Mouse (Mus musculus) lung, postnatal 0 days (tissue): Measurements from ENCODE around the gene Lat2. TPM values are rescaled to one million over a fixed set of nuclear protein-coding genes. Genes with fewer than 3 reads are reported as not detected.

Experiments
- ATAC-seq: fragments of 200-750 bp; cut with Nextera tagmentation; 2 replicates; pipeline ENCODE4 v1.8.0; 2017; ENCODE audit warnings: moderate library complexity
- DNase-seq: peaks from one replicate; pipeline ENCODE4 v3.0.0-alpha.2; 2016; ENCODE audit warnings: low spot score
- H3K27ac ChIP-seq: fragments of 300-500 bp; sonication (generic); 2 replicates; pipeline ENCODE4 v1.5.1; 2014; ENCODE audit warnings: antibody characterized with exemption, mild to moderate bottlenecking, low read length, mixed read lengths
- H3K27me3 ChIP-seq: fragments of 300-500 bp; sonication (generic); replicated peaks from 2 replicates; pipeline ENCODE4 v1.6.1; 2014; ENCODE audit warnings: low read length, mixed read lengths; ENCODE audit not compliant: insufficient read depth
- H3K36me3 ChIP-seq: fragments of 300-500 bp; sonication (generic); 2 replicates; pipeline ENCODE4 v1.6.1; 2014; ENCODE audit warnings: low read length, mixed read lengths; ENCODE audit not compliant: insufficient read depth
- H3K4me1 ChIP-seq: fragments of 300-500 bp; sonication (generic); 2 replicates; pipeline ENCODE4 v1.6.1; 2014; ENCODE audit warnings: antibody characterized with exemption, low read depth, low read length, mixed read lengths; ENCODE audit not compliant: insufficient read depth
- H3K4me2 ChIP-seq: fragments of 300-500 bp; sonication (generic); replicated peaks from 2 replicates; pipeline ENCODE4 v1.6.1; 2014; ENCODE audit warnings: low read depth, mild to moderate bottlenecking, low read length, moderate library complexity, mixed read lengths
- H3K4me3 ChIP-seq: fragments of 300-500 bp; sonication (generic); 2 replicates; pipeline ENCODE4 v1.5.1; 2014; ENCODE audit warnings: low read depth, low read length
- H3K9ac ChIP-seq: fragments of 300-500 bp; sonication (generic); replicated peaks from 2 replicates; pipeline ENCODE4 v1.6.1; 2014; ENCODE audit warnings: low read depth, mild to moderate bottlenecking
- H3K9me3 ChIP-seq: fragments of 300-500 bp; sonication (generic); 2 replicates; pipeline ENCODE4 v1.6.1; 2016; ENCODE audit warnings: low read length, mixed read lengths
- CTCF ChIP-seq: IDR thresholded peaks from 2 replicates; pipeline ENCODE4 v1.5.1; 2016; ENCODE audit warnings: antibody characterized with exemption, mild to moderate bottlenecking
- EP300 ChIP-seq: IDR thresholded peaks from 2 replicates; pipeline ENCODE4 v1.6.1; 2016; ENCODE audit warnings: antibody characterized with exemption, mild to moderate bottlenecking, control low read depth
- WGBS: fragments of 180-500 bp; shearing (Covaris S2); extraction: QIAGEN DNeasy Blood & Tissue Kit; methylation state at CpG from one replicate; pipeline ENCODE4 v1.1.7; 2014; 5-methylcytosine and 5-hydroxymethylcytosine counted together
- polyA plus RNA-seq: library from polyadenylated mRNA; unstranded; fragments of >200 nt; fragmentation: Nextera tagmentation; extraction: Ambion mirVana; gene quantifications from 2 replicates; pipeline ENCODE4 v1.2.1, GENCODE M21; 2015

The Lat2 gene
- polyA plus RNA-seq, 1 experiment from 2014 or later = 3.0 TPM

DNA sequence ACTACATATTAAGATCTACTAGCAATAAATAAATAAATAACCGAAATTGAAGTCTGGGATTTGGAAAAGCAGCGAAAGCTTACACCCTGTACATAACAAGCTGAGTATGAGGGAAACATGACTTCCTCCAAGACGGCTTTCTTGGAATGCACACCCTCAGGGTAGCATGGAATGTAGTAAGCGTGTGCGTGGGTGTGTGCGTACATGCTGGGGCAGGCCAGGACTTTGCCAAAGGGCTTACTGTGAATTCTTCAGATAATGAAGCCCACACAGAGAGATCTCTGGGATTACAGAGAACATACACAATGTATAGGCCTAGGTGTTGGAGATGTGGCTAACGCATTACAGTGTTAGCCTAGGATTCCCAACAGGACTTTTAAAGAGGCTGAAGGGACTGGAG, 37.3 kb downstream of the Lat2 start:
- no peak overlapping the region for H3K4me3 ChIP-seq
- 63% methylated on average over 7 of the region's 7 CpGs for WGBS
- TF ChIP-seq CTCF (no peak), EP300 (no peak)
- no peaks in the 10 kb centered on the region for H3K4me1 ChIP-seq
- ATAC-seq (peak; percentile 62), DNase-seq (peak; percentile 32)
- H3K4me2 ChIP-seq = no peak overlapping the region
- H3K27me3 ChIP-seq = no peaks in the 10 kb centered on the region
- no peak overlapping the region for H3K9ac ChIP-seq
- H3K9me3 ChIP-seq = no peaks in the 10 kb centered on the region
- H3K27ac ChIP-seq = no peak overlapping the region
- H3K36me3 ChIP-seq = no peaks in the 10 kb centered on the region

DNA sequence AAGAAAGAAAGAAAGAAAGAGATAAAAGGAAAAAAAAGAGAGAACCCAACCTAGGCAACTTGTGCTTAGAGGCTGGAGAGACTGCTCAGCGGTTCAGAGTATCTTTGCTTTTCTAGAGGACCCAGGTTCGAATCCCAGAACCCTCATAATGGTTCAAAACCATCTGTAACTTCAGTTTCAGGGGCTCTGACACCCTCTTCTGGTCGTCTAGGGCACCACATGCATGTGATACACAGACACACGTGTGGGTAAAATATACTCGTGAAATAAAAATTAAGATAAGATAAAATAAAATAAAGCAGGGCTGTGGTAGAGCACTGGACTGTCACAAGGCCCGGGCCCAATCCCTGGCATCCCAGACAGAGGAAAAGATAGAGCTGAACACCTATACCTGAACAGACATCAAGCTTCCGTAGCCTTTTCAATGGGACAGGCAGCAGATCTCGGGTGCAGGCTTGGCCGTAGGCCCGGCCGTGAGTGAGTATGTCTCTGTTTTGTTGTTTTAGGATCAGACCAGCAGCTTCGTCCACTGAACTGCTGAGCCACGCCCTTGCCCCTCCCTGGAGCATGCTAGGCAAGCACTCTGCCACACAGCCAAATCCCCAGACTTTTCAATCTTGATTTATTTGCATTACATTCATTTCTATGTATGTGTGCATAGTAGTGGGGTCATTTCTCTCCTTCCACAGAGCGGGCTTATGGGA, 38.2 kb downstream of the Lat2 start:
- TF ChIP-seq CTCF = no peak
- TF ChIP-seq EP300 = no peak
- ATAC-seq (no peak), DNase-seq (no peak)
- no peak overlapping the region for H3K9ac ChIP-seq
- H3K4me1 ChIP-seq = no peaks in the 10 kb centered on the region
- H3K36me3 ChIP-seq = no peaks in the 10 kb centered on the region
- no peaks in the 10 kb centered on the region for H3K27me3 ChIP-seq
- H3K9me3 ChIP-seq = no peaks in the 10 kb centered on the region
- H3K4me3 ChIP-seq = no peak overlapping the region
- no peak overlapping the region for H3K4me2 ChIP-seq
- WGBS = 71% methylated on average over 14 of the region's 14 CpGs
- no peak overlapping the region for H3K27ac ChIP-seq

DNA sequence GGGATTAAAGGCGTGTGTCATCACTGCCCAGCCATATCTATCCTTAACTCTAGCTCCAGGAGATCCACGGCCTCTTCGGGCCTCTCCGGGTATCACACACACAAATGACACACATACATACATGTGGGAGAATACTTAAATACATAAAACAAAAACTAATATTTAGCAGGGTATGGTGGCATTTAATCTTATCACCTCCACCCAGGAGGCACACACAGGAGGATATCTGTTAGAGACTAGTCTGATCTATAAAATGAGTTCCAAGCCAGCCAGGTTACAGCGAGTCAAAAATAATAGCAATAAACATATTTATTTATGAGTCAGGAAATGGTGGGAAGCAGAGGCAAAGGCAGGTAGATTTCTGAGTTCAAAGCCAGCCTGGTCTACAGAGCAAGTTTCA, 39.0 kb downstream of the Lat2 start:
- DNase-seq (no peak), ATAC-seq (no peak)
- H3K9me3 ChIP-seq = no peaks in the 10 kb centered on the region
- WGBS = 94% methylated on average over 5 of the region's 5 CpGs
- H3K4me3 ChIP-seq = no peak overlapping the region
- H3K27me3 ChIP-seq = no peaks in the 10 kb centered on the region
- TF ChIP-seq EP300 = no peak
- no peak overlapping the region for H3K27ac ChIP-seq
- H3K36me3 ChIP-seq = no peaks in the 10 kb centered on the region
- H3K9ac ChIP-seq = no peak overlapping the region
- H3K4me2 ChIP-seq = no peak overlapping the region
- no peaks in the 10 kb centered on the region for H3K4me1 ChIP-seq

DNA sequence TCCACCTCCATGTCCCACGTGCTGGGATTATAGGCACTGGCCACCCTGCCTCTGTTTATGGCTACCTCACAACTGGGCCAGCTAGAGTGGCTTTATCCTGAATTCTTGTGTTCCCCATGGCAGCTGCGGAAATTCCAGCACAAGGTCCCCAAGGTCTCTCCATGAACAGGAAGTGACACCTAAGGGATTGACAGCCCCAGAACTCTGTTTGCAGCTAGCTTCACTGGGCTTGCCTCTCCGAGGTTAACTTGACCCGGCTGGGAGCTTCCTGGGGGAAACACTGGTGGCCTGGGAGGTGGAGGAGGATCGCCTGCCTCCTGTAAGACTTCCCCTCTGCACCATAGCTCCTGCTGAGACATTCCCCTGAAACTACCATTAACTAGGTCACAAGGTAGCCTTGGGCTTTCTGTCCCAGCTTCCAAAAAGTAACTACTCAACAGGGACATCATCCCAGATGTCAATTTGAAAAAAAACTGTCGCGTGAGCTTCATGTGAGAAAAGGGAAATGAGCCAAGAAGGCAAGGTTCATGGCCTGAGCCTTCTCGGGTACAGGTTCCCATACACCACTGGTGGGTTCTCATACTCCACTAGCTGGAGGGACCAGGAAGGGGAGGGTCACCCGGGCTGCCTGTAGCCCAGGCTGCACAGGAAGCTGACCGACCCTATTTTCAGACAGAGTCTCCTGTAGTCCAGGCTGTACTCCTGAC, 42.2 kb downstream of the Lat2 start:
- Histone ChIP-seq H3K4me2 (peak overlapping the region; percentile 85), H3K4me3 (peak overlapping the region; percentile 47), H3K9me3 (no peaks in the 10 kb centered on the region), H3K27me3 (no peaks in the 10 kb centered on the region), H3K36me3 (no peaks in the 10 kb centered on the region), H3K27ac (peak overlapping the region; percentile 83), H3K4me1 (no peaks in the 10 kb centered on the region), H3K9ac (peak overlapping the region; percentile 30; the same call in 1 of the 2 replicates)
- 26% methylated on average over 10 of the region's 10 CpGs for WGBS
- TF ChIP-seq EP300 = no peak
- no peak for TF ChIP-seq CTCF
- peak; percentile 55 for DNase-seq
- peak; percentile 33 for ATAC-seq

DNA sequence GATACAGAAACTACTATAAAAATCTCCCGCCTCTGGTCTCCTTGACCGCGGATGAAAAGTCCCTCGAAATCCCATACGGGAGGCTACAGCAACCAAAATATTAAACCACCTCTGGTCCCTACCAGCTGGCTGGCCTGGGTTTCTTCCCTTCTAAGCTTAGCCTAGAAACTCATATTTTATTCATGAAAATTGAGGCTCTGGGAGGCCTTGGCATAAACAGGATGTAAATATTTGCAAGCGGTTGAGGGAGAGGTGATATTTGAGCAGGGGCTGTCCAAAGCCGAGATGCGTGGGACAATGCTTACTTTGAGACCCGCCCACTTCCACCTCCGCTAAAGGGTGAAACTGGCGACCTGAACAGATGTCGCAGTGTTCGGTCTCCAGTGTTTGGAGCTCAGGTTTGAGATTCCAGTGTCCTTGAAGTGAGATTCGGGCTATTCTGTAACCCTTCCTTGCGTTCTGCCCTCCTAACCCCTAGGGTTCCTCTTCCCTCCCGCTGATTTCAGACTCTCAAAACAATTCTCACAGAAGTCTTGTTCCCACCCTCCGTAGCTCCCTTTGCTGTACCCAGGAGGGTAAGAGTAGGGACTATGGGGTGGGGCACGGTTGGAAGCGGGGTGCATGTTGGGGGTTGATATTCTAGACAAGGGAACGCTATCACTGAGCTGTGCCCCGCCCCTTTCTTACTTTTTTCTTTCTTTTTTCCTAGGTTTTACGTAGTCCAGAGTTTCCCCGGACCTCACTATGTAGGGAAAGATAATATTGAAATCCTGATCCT, 42.9 kb downstream of the Lat2 start:
- peak; percentile 70; the same call in 1 of the 2 replicates for TF ChIP-seq EP300
- no peak for TF ChIP-seq CTCF
- no peaks in the 10 kb centered on the region for H3K9me3 ChIP-seq
- DNase-seq (peak; percentile 91), ATAC-seq (peak; percentile 77)
- no peaks in the 10 kb centered on the region for H3K27me3 ChIP-seq
- under 1% methylated on average over 23 of the region's 23 CpGs for WGBS
- H3K4me2 ChIP-seq = peak overlapping the region; percentile 85
- H3K4me3 ChIP-seq = peak overlapping the region; percentile 47
- peak overlapping the region; percentile 83 for H3K27ac ChIP-seq
- no peaks in the 10 kb centered on the region for H3K4me1 ChIP-seq
- no peaks in the 10 kb centered on the region for H3K36me3 ChIP-seq
- H3K9ac ChIP-seq = peak overlapping the region; percentile 30

DNA sequence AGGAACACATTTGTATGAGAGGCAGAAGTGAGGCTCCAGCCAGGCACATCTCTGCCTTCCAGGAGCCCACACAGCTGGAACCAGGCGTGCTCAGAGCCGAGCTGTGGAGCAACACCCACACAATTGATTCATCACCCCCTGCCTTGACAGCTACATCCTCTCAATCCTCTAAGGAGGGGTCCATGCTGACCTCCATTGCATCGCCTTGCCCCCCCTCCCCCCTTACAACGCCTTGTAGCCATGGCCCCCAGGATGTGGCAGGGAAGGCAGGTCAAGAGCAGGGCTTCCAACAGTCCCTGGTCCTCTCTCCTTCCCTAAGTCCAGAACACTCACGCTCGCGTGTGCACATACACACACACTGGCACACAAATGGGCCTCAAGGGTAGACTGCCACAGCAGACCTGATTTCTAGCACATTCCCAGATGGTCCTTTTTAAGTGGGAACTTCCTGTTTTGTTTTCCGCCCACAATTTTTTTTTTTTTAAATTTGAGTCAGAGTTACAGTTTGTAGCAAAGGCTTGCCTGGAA, 45.8 kb downstream of the Lat2 start:
- no peak overlapping the region for H3K4me2 ChIP-seq
- peak overlapping the region; percentile 64 for H3K27ac ChIP-seq
- no peak overlapping the region for H3K4me3 ChIP-seq
- DNase-seq (peak; percentile 40), ATAC-seq (peak; percentile 55)
- no peak for TF ChIP-seq EP300
- TF ChIP-seq CTCF = no peak
- no peaks in the 10 kb centered on the region for H3K4me1 ChIP-seq
- 44% methylated on average over 8 of the region's 8 CpGs for WGBS
- H3K9me3 ChIP-seq = no peaks in the 10 kb centered on the region
- no peaks in the 10 kb centered on the region for H3K36me3 ChIP-seq
- no peak overlapping the region for H3K9ac ChIP-seq
- H3K27me3 ChIP-seq = no peaks in the 10 kb centered on the region
